Mouse (Mus musculus): ENCODE measurements around the gene Aldh3a1. TPM values are rescaled to one million over a fixed set of nuclear protein-coding genes. Genes with fewer than 3 reads are reported as not detected.

Gene Aldh3a1
- polyA plus RNA-seq, 1 experiment from 2014 or later: 2.5 TPM

DNA sequence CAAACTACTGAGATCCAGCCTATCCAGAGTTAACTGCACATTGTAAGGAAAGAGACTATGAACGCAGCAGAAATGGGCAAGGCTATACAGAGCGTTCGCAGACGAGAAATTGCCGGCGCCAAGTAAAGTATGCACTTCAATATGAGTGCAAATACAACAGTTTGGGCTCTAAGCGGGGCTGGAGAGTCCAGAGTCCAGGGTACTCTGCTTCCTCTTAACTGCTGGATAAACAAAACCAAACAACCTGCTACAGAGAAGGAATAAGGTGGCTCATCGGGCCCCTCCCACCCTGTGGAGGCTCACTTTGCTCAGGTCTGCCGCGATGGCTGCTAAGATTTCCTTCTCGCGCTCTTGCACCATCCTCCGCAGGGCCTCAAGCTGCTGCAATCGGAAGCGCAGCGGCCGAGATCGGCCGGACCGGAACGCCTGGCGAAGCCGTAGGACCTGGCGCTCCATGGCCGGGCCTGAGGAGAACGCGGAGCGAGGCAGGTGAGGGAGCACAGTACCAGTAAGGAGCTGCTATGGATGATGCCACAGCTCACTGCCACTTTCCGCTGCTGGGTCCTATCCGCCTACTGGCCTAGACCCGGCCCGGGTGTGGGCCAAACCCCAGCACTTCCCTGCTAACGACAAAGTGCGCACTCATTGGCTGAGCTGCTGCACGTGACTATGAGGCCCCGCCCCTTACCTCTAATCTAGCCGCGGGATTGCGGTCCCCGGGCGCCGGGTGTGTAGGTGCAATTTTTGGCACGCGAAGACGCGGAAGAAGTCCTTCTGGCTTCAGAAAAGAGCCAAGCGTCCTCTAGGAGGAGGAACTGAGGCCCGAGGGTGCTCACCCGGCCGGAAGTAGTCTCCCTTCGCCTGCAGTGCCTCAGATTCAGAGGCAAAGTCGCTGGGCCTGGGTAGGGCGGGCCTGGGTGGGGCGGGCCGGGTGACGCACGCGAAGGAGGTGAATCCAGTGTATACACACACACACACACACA, 59.5 kb downstream of the Aldh3a1 start, which contains the start of gene Aldh3a2:
Aldh3a2 (minus strand) TSS at position 914 of the 983 bp plus-strand sequence.
- H3K4me2 ChIP-seq (ENCODE audit: low read depth, low read length): peak within 1 kb of the TSS; percentile 75
- no peaks in the 10 kb centered on the region for H3K9me3 ChIP-seq (ENCODE audit: control insufficient read depth, low read length)
- H3K36me3 ChIP-seq (ENCODE audit: control insufficient read depth, insufficient read depth, low read length): peaks cover 24% of the 10 kb centered on the region
- H3K27me3 ChIP-seq (replicated peaks; ENCODE audit: control insufficient read depth, insufficient read depth, low read length): no peaks in the 10 kb centered on the region
- H3K4me3 ChIP-seq (ENCODE audit: low read depth, low read length): peak within 1 kb of the TSS; percentile 74
- ATAC-seq (ENCODE audit: low read depth): peak; percentile 99
- peak within 1 kb of the TSS; percentile 90 for H3K9ac ChIP-seq (ENCODE audit: low read depth, low read length)
- H3K4me1 ChIP-seq (ENCODE audit: control insufficient read depth, insufficient read depth, low read length): peaks cover 7% of the 10 kb centered on the region; the same call in 1 of the 2 replicates
- peak; percentile 98 for DNase-seq (ENCODE audit: low spot score)
- WGBS: 0% methylated on average over 49 of the region's 58 CpGs
- peak within 1 kb of the TSS; percentile 96 for H3K27ac ChIP-seq (replicated peaks; ENCODE audit: low read depth, low read length)

Other genes starting within 250 kb of the Aldh3a1 start
- 1.5 and 1.6 TPM in 2 replicates for gene Kcnj12, start 185.0 kb upstream of the Aldh3a1 start, polyA plus RNA-seq (2014; fragmentation: Nextera tagmentation; extraction: Ambion mirVana)
- 2.9 and 3.0 TPM in 2 replicates for gene Tnfrsf13b, start 80.8 kb upstream of the Aldh3a1 start, polyA plus RNA-seq (2014; fragmentation: Nextera tagmentation; extraction: Ambion mirVana)
- 149 and 174 TPM in 2 replicates for gene Usp22, start 32.5 kb upstream of the Aldh3a1 start, polyA plus RNA-seq (2014; fragmentation: Nextera tagmentation; extraction: Ambion mirVana)
- 36.4 and 37.4 TPM in 2 replicates for gene Aldh3a2, start 59.9 kb downstream of the Aldh3a1 start, polyA plus RNA-seq (2014; fragmentation: Nextera tagmentation; extraction: Ambion mirVana)
- gene Slc47a2, start 135.3 kb downstream of the Aldh3a1 start, polyA plus RNA-seq (2014; fragmentation: Nextera tagmentation; extraction: Ambion mirVana): 0.29 TPM in 1 of 2 replicates, not detected in the other
- gene Slc47a1, start 170.8 kb downstream of the Aldh3a1 start, polyA plus RNA-seq (2014; fragmentation: Nextera tagmentation; extraction: Ambion mirVana): 1.4 and 2.3 TPM in 2 replicates
- 0.78 and 1.0 TPM in 2 replicates for gene Rnf112, start 246.6 kb downstream of the Aldh3a1 start, polyA plus RNA-seq (2014; fragmentation: Nextera tagmentation; extraction: Ambion mirVana)

Measured in embryonic facial prominence, embryonic 14.5 days (tissue).